21 mouse cellular contexts compared by ENCODE assay signal in the genomic region with DNA sequence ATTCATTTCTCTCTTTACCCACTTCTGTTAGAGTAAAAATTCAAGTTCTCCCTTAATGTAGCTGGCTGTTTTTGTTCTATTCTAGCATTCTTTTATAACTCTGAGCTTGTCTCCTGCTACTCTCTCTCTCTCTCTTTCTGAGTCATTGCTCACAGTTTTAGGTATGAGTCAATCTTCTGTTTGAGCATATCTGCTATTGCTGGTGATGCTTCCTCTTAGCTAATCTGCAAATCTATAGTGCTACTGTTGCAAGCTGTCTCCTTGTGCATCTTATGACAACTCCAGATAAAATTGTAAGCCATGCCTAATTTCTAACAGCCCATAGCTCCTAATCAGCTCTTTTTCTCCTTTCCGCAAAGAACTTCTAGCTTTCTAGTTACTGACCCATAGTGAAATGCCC.
DNase-seq lines count a peak whose midpoint lies in the region; ATAC-seq and TF ChIP-seq lines count a peak whose summit lies in the region.
"Had no signal": no experiment of that assay in that cellular context is flagged by ENCODE, and none has a peak within 500 bp of the region (broad histone marks: within the 10 kb centered on the region; RNA-seq: fewer than 3 reads in every experiment).

No protein-coding gene starts in this region.

- no peaks in the 10 kb centered on the region for H3K27me3 ChIP-seq in MEL (ENCODE audit: control insufficient read depth in 1 of 2, insufficient read depth in 2 of 2, low read length in 2 of 2)
- H3K27me3 ChIP-seq in midbrain, postnatal 0 days (ENCODE audit: insufficient read depth, low read length): no peaks in the 10 kb centered on the region
- H3K27me3 ChIP-seq: heart, embryonic 12.5 days; hindbrain, embryonic 15.5 days; Patski had no signal

- peak; percentile 34 to 64 for DNase-seq in frontal cortex, adult 2 months (ENCODE audit: extremely low spot score in 1 of 2, low spot score in 1 of 2)
- no peak for DNase-seq in frontal cortex, postnatal 10 days (ENCODE audit: low spot score in 2 of 2)
- DNase-seq in left cerebral cortex, postnatal 25 days (ENCODE audit: low spot score in 2 of 2): peak; percentile 8 to 77
- no peak for DNase-seq in left cerebral cortex, postnatal 4 days
- DNase-seq in MEL (ENCODE audit: low read depth, low spot score): peak; percentile 1
- no peak for DNase-seq in cerebellum, postnatal 14 days
- no peak for DNase-seq in midbrain, postnatal 0 days (ENCODE audit: low spot score)
- DNase-seq: adrenal gland, postnatal 14 days; cerebellum, adult 18-20 months; cerebellum, adult 9-11 months; gastrocnemius, adult 2 months; gastrocnemius, postnatal 25 days had no signal

- ATAC-seq in midbrain, postnatal 0 days (ENCODE audit: low FRiP score): no peak
- ATAC-seq: activated CD4-positive, CD25-positive, alpha-beta regulatory T cell, adult 4 months; forebrain, embryonic 14.5 days; Patski had no signal

- no peaks in the 10 kb centered on the region for H3K9me3 ChIP-seq in MEL (replicated peaks; ENCODE audit: insufficient read depth, low read length)
- H3K9me3 ChIP-seq in midbrain, postnatal 0 days (ENCODE audit: low read length): no peaks in the 10 kb centered on the region
- H3K9me3 ChIP-seq: embryonic facial prominence, embryonic 10.5 days; forebrain, embryonic 10.5 days; G1E; heart, embryonic 12.5 days; hindbrain, embryonic 15.5 days had no signal

- no peak for TF ChIP-seq RAD21 in MEL (IDR thresholded peaks at IDR 0.05; ENCODE audit: low read depth, low read length)

- TF ChIP-seq CTCF in MEL (IDR thresholded peaks at IDR 0.05 in 2 of 3, conservative IDR thresholded peaks at IDR 0.05 in 1 of 3; ENCODE audit: control insufficient read depth in 1 of 3, insufficient read depth in 1 of 3, low read depth in 2 of 3, low read length in 3 of 3, poor library complexity in 1 of 3, severe bottlenecking in 1 of 3): no peak
- no peak for TF ChIP-seq CTCF in midbrain, postnatal 0 days (IDR thresholded peaks at IDR 0.05)

- no peaks in the 10 kb centered on the region for H3K79me2 ChIP-seq in MEL (ENCODE audit: control insufficient read depth, insufficient read depth, low read length, poor library complexity)

- no peak overlapping the region for H3K4me2 ChIP-seq in midbrain, postnatal 0 days (ENCODE audit: low read depth, low read length, poor library complexity, severe bottlenecking)
- H3K4me2 ChIP-seq: heart, embryonic 12.5 days; hindbrain, embryonic 15.5 days had no signal

- H3K9ac ChIP-seq in MEL (ENCODE audit: control insufficient read depth, low read depth, low read length, poor library complexity, severe bottlenecking): no peak overlapping the region
- H3K9ac ChIP-seq in midbrain, postnatal 0 days (replicated peaks; ENCODE audit: low read length, poor library complexity, severe bottlenecking): no peak overlapping the region
- H3K9ac ChIP-seq: heart, embryonic 12.5 days; hindbrain, embryonic 15.5 days had no signal

- TF ChIP-seq EP300 in MEL (IDR thresholded peaks at IDR 0.05; ENCODE audit: low read depth in 1 of 2, low read length in 2 of 2): no peak

- 91% methylated on average over 1 of the region's 1 CpGs for WGBS in midbrain, postnatal 0 days

- TF ChIP-seq POLR2A in MEL (IDR thresholded peaks at IDR 0.05; ENCODE audit: control insufficient read depth in 1 of 2, insufficient read depth in 1 of 2, low read depth in 1 of 2, low read length in 2 of 2, poor library complexity in 1 of 2): no peak

- no peaks in the 10 kb centered on the region for H3K4me1 ChIP-seq in MEL (ENCODE audit: control insufficient read depth in 1 of 2, insufficient read depth in 2 of 2, low read length in 2 of 2)
- H3K4me1 ChIP-seq in midbrain, postnatal 0 days (ENCODE audit: insufficient read depth, low read length): no peaks in the 10 kb centered on the region
- H3K4me1 ChIP-seq: embryonic facial prominence, embryonic 10.5 days; forebrain, embryonic 10.5 days; heart, embryonic 12.5 days; hindbrain, embryonic 15.5 days had no signal

- no peaks in the 10 kb centered on the region for H3K36me3 ChIP-seq in MEL (ENCODE audit: control insufficient read depth in 1 of 2, insufficient read depth in 2 of 2, low read length in 2 of 2)
- H3K36me3 ChIP-seq in midbrain, postnatal 0 days (ENCODE audit: insufficient read depth, low read length): no peaks in the 10 kb centered on the region
- H3K36me3 ChIP-seq: embryonic facial prominence, embryonic 10.5 days; forebrain, embryonic 10.5 days; G1E; heart, embryonic 12.5 days; hindbrain, embryonic 15.5 days had no signal

- no peak overlapping the region for H3K27ac ChIP-seq in MEL (ENCODE audit: control insufficient read depth, low read depth, low read length)
- no peak overlapping the region for H3K27ac ChIP-seq in midbrain, postnatal 0 days (ENCODE audit: low read depth, low read length)
- H3K27ac ChIP-seq: embryonic facial prominence, embryonic 10.5 days; forebrain, embryonic 10.5 days; gastrocnemius, adult 2 months; hindbrain, embryonic 15.5 days had no signal

- intact Hi-C loops in left cerebral cortex, postnatal 25 days (cut with DNase I): no loop called here
- intact Hi-C loops in left cerebral cortex, postnatal 4 days (cut with DNase I): no loop called here

- H3K4me3 ChIP-seq in MEL (ENCODE audit: control insufficient read depth in 1 of 2, insufficient read depth in 1 of 2, low read depth in 2 of 2, low read length in 2 of 2): no peak overlapping the region
- H3K4me3 ChIP-seq in midbrain, postnatal 0 days (ENCODE audit: low read depth, low read length): no peak overlapping the region
- H3K4me3 ChIP-seq: embryonic facial prominence, embryonic 10.5 days; erythroblast, embryonic 14.5 days; forebrain, embryonic 10.5 days; gastrocnemius, adult 2 months; heart, embryonic 12.5 days; hindbrain, embryonic 15.5 days had no signal

TF ChIP-seq in MEL, 35 proteins besides CTCF, POLR2A, EP300 and RAD21:
- TF ChIP-seq GATA1 (IDR thresholded peaks at IDR 0.05; ENCODE audit: low read depth, low read length) (no peak), TBP (IDR thresholded peaks at IDR 0.05; ENCODE audit: low read depth, low read length) (no peak), KAT2A (conservative IDR thresholded peaks at IDR 0.05; ENCODE audit: low read depth, low read length) (no peak), UBTF (IDR thresholded peaks at IDR 0.05; ENCODE audit: borderline replicate concordance, insufficient read depth, low read depth, low read length) (no peak), MAFK (IDR thresholded peaks at IDR 0.05; ENCODE audit: borderline replicate concordance, low read depth, low read length) (no peak), ZC3H11A (IDR thresholded peaks at IDR 0.05; ENCODE audit: low read depth, low read length) (no peak), NRF1 (IDR thresholded peaks at IDR 0.05; ENCODE audit: insufficient read depth, low read depth, low read length, poor library complexity, severe bottlenecking) (no peak)

Comparison
In these comparisons a context has a peak if more than half of its experiments do, and no peak if none do; other contexts are left out.
1. DNase-seq: peak in frontal cortex, adult 2 months (2 of 2), left cerebral cortex, postnatal 25 days (2 of 2) and MEL (single experiment); none in frontal cortex, postnatal 10 days (0 of 2), left cerebral cortex, postnatal 4 days (single experiment), cerebellum, postnatal 14 days (0 of 2) and midbrain, postnatal 0 days (single experiment).